ENCODE assay signal across 17 mouse cellular contexts in the genomic region with DNA sequence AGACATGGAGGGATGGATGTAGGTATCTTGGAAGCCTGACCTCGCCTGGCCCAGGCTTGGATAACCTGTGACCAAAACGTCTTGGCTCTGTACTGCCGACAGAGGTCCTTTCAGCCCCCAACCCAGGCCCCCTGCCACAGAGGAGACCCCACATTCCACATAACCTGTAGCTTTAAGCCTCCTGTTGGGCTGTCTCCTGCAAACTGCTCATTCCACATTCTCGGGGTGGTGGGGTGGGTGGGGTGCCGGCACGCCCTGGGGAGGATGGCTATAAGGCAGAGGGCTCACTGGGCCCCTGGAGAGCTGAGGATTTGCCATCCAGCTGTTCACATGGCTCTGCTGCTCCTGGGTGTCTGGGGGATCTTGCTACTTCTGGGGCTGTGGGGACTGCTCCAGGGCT. TPM values are rescaled to one million over a fixed set of nuclear protein-coding genes. Genes with fewer than 3 reads are reported as not detected.
DNase-seq lines count a peak whose midpoint lies in the region; ATAC-seq and TF ChIP-seq lines count a peak whose summit lies in the region.
"Had no signal": no experiment of that assay in that cellular context is flagged by ENCODE, and none has a peak within 500 bp of the region (broad histone marks: within the 10 kb centered on the region; RNA-seq: fewer than 3 reads in every experiment).

A gene (plus strand): TSS at position 301 of the 400 bp plus-strand sequence.

- TF ChIP-seq EP300 in stomach, postnatal 0 days (optimal IDR thresholded peaks at IDR 0.05): no peak

- H3K27me3 ChIP-seq in heart, embryonic 12.5 days (replicated peaks): peaks cover 74% of the 10 kb centered on the region
- H3K27me3 ChIP-seq in midbrain, embryonic 10.5 days (ENCODE audit: low read depth, poor library complexity, severe bottlenecking): peaks cover 18% of the 10 kb centered on the region
- no peaks in the 10 kb centered on the region for H3K27me3 ChIP-seq in midbrain, embryonic 14.5 days (ENCODE audit: control insufficient read depth, insufficient read depth, low read length)
- H3K27me3 ChIP-seq in limb, embryonic 11.5 days (ENCODE audit: control insufficient read depth, insufficient read depth, low read length): no peaks in the 10 kb centered on the region
- no peaks in the 10 kb centered on the region for H3K27me3 ChIP-seq in stomach, postnatal 0 days (ENCODE audit: control insufficient read depth, insufficient read depth, low read length)

- no peak for DNase-seq in heart, postnatal 10 days
- DNase-seq in midbrain, embryonic 10.5 days (ENCODE audit: low spot score): no peak
- DNase-seq in midbrain, embryonic 14.5 days: no peak
- no peak for DNase-seq in limb, embryonic 11.5 days (ENCODE audit: low spot score)
- no peak for DNase-seq in stomach, postnatal 0 days (ENCODE audit: low spot score)
- DNase-seq in urinary bladder, postnatal 10 days (ENCODE audit: low spot score): no peak
- no peak for DNase-seq in kidney, adult 11 months
- DNase-seq: adrenal gland, adult 8-10 months; B cell, adult 2 months; gastrocnemius, postnatal 10 days had no signal

- no peak within 1 kb of the TSS for H3K4me3 ChIP-seq in heart, embryonic 12.5 days
- no peak within 1 kb of the TSS for H3K4me3 ChIP-seq in midbrain, embryonic 10.5 days
- no peak within 1 kb of the TSS for H3K4me3 ChIP-seq in midbrain, embryonic 14.5 days (replicated peaks; ENCODE audit: low read depth, low read length)
- no peak within 1 kb of the TSS for H3K4me3 ChIP-seq in limb, embryonic 11.5 days (ENCODE audit: low read depth, low read length)
- peak within 1 kb of the TSS; percentile 21; the same call in 1 of the 2 replicates for H3K4me3 ChIP-seq in stomach, postnatal 0 days (ENCODE audit: low read depth, low read length)
- H3K4me3 ChIP-seq: forebrain, embryonic 12.5 days had no signal

- H3K9ac ChIP-seq in heart, embryonic 12.5 days: 0 out of 2 replicates have a peak within 1 kb of the TSS, but pooled peaks have one; percentile 35
- no peak within 1 kb of the TSS; the same call in 1 of the 2 replicates for H3K9ac ChIP-seq in midbrain, embryonic 14.5 days (replicated peaks; ENCODE audit: low read length)
- H3K9ac ChIP-seq in limb, embryonic 11.5 days (ENCODE audit: low read length): 0 out of 2 replicates have a peak within 1 kb of the TSS, but pooled peaks have one; percentile 18
- peak within 1 kb of the TSS; percentile 51 for H3K9ac ChIP-seq in stomach, postnatal 0 days (ENCODE audit: low read length)
- H3K9ac ChIP-seq: forebrain, embryonic 12.5 days had no signal

- 56% methylated on average over 6 of the region's 6 CpGs for WGBS in heart, embryonic 12.5 days
- 62% methylated on average over 6 of the region's 6 CpGs for WGBS in midbrain, embryonic 10.5 days
- WGBS in midbrain, embryonic 14.5 days: 61% methylated on average over 6 of the region's 6 CpGs
- WGBS in limb, embryonic 11.5 days: 48% methylated on average over 6 of the region's 6 CpGs
- WGBS in stomach, postnatal 0 days: 38% methylated on average over 6 of the region's 6 CpGs

- H3K36me3 ChIP-seq in heart, embryonic 12.5 days: no peaks in the 10 kb centered on the region
- no peaks in the 10 kb centered on the region for H3K36me3 ChIP-seq in midbrain, embryonic 10.5 days
- H3K36me3 ChIP-seq in midbrain, embryonic 14.5 days (ENCODE audit: control insufficient read depth, insufficient read depth, low read length): no peaks in the 10 kb centered on the region
- H3K36me3 ChIP-seq in limb, embryonic 11.5 days (ENCODE audit: control insufficient read depth, insufficient read depth, low read length): no peaks in the 10 kb centered on the region
- H3K36me3 ChIP-seq in stomach, postnatal 0 days (ENCODE audit: control insufficient read depth, insufficient read depth, low read length): no peaks in the 10 kb centered on the region
- H3K36me3 ChIP-seq: forebrain, embryonic 12.5 days had no signal

- intact Hi-C loops in heart, postnatal 10 days (cut with DNase I): loop anchor here (10.0 kb wide), 1 partner anchor 312 kb away; no protein-coding TSS in a partner anchor

- TF ChIP-seq CTCF in stomach, postnatal 0 days (IDR thresholded peaks at IDR 0.05; ENCODE audit: low read depth): no peak

- H3K4me1 ChIP-seq in heart, embryonic 12.5 days (replicated peaks): peaks cover 8% of the 10 kb centered on the region
- H3K4me1 ChIP-seq in midbrain, embryonic 10.5 days: peaks cover 14% of the 10 kb centered on the region
- H3K4me1 ChIP-seq in midbrain, embryonic 14.5 days (ENCODE audit: control insufficient read depth, insufficient read depth, low read length): no peaks in the 10 kb centered on the region
- H3K4me1 ChIP-seq in limb, embryonic 11.5 days (ENCODE audit: control insufficient read depth, insufficient read depth, low read length): peaks cover 10% of the 10 kb centered on the region
- H3K4me1 ChIP-seq in stomach, postnatal 0 days (replicated peaks; ENCODE audit: control insufficient read depth, insufficient read depth): peaks cover 6% of the 10 kb centered on the region; the same call in 1 of the 2 replicates

- no peak for ATAC-seq in heart, embryonic 12.5 days (ENCODE audit: insufficient number of reproducible peaks, low FRiP score)
- ATAC-seq in midbrain, embryonic 14.5 days (ENCODE audit: low FRiP score, low TSS enrichment): no peak
- no peak for ATAC-seq in limb, embryonic 11.5 days (ENCODE audit: insufficient number of reproducible peaks, low FRiP score, low TSS enrichment, low read depth)
- no peak for ATAC-seq in stomach, postnatal 0 days (ENCODE audit: low FRiP score, low TSS enrichment)

- H3K4me2 ChIP-seq in heart, embryonic 12.5 days: no peak within 1 kb of the TSS
- H3K4me2 ChIP-seq in midbrain, embryonic 14.5 days (ENCODE audit: low read length): no peak within 1 kb of the TSS
- H3K4me2 ChIP-seq in limb, embryonic 11.5 days (ENCODE audit: low read depth, severe bottlenecking): 0 out of 2 replicates have a peak within 1 kb of the TSS, but pooled peaks have one; percentile 7
- peak within 1 kb of the TSS; percentile 41 for H3K4me2 ChIP-seq in stomach, postnatal 0 days (replicated peaks; ENCODE audit: low read depth)
- H3K4me2 ChIP-seq: forebrain, embryonic 12.5 days had no signal

- no peaks in the 10 kb centered on the region for H3K9me3 ChIP-seq in heart, embryonic 12.5 days (replicated peaks)
- no peaks in the 10 kb centered on the region for H3K9me3 ChIP-seq in midbrain, embryonic 10.5 days (replicated peaks)
- no peaks in the 10 kb centered on the region for H3K9me3 ChIP-seq in midbrain, embryonic 14.5 days (ENCODE audit: control insufficient read depth, low read length)
- no peaks in the 10 kb centered on the region for H3K9me3 ChIP-seq in limb, embryonic 11.5 days (ENCODE audit: control insufficient read depth, low read length)
- H3K9me3 ChIP-seq in stomach, postnatal 0 days (ENCODE audit: control insufficient read depth, low read length): no peaks in the 10 kb centered on the region
- H3K9me3 ChIP-seq: forebrain, embryonic 12.5 days had no signal

- no peak within 1 kb of the TSS for H3K27ac ChIP-seq in heart, embryonic 12.5 days (ENCODE audit: poor library complexity, severe bottlenecking)
- peak within 1 kb of the TSS; percentile 33; the same call in 1 of the 2 replicates for H3K27ac ChIP-seq in midbrain, embryonic 10.5 days (replicated peaks)
- H3K27ac ChIP-seq in midbrain, embryonic 14.5 days (replicated peaks; ENCODE audit: low read depth, low read length): no peak within 1 kb of the TSS
- no peak within 1 kb of the TSS for H3K27ac ChIP-seq in limb, embryonic 11.5 days (replicated peaks; ENCODE audit: low read depth, low read length)
- H3K27ac ChIP-seq in stomach, postnatal 0 days (replicated peaks): peak within 1 kb of the TSS; percentile 88
- H3K27ac ChIP-seq: forebrain, embryonic 12.5 days had no signal

RNA-seq across cellular contexts. Expression of the gene that starts here (rescaled TPM):
- polyA plus RNA-seq in heart, embryonic 12.5 days (2016; fragmentation: Nextera tagmentation; extraction: Ambion mirVana): not detected in 2 replicates
- total RNA-seq in heart, postnatal 10 days (2021): not detected
- polyA plus RNA-seq in midbrain, embryonic 10.5 days (2016; fragmentation: Nextera tagmentation; extraction: Ambion mirVana): not detected in 2 replicates
- not detected in 2 replicates for polyA plus RNA-seq in midbrain, embryonic 14.5 days (2014; fragmentation: Nextera tagmentation; extraction: Ambion mirVana)
- polyA plus RNA-seq in limb, embryonic 11.5 days (2014; fragmentation: Nextera tagmentation; extraction: Ambion mirVana): not detected in 2 replicates
- 4.8 and 8.5 TPM in 2 replicates for polyA plus RNA-seq in stomach, postnatal 0 days (2015; fragmentation: Nextera tagmentation; extraction: Ambion mirVana)
- total RNA-seq: adrenal gland, adult 8-10 months; common myeloid progenitor, adult 5-6 weeks; gastrocnemius, postnatal 10 days; layer of hippocampus, adult 8-10 months; liver, adult 2 months; megakaryocyte, adult 5-6 weeks had no signal
- polyA plus RNA-seq: liver, adult 2 months; neural tube, embryonic 14.5 days had no signal

Comparison
In these comparisons a context has a peak if more than half of its experiments do, and no peak if none do; other contexts are left out.
1. H3K27ac ChIP-seq: peak in midbrain, embryonic 10.5 days (single experiment) and stomach, postnatal 0 days (single experiment); none in heart, embryonic 12.5 days (single experiment), midbrain, embryonic 14.5 days (single experiment) and limb, embryonic 11.5 days (single experiment).
2. H3K4me2 ChIP-seq: peak in limb, embryonic 11.5 days (single experiment) and stomach, postnatal 0 days (single experiment); none in heart, embryonic 12.5 days (single experiment) and midbrain, embryonic 14.5 days (single experiment).